Mouse (Mus musculus): ENCODE results near the gene Tigd4.

- no peak for TF ChIP-seq CTCF (IDR thresholded peaks at IDR 0.05; ENCODE audit: low read depth, low read length)
- TF ChIP-seq EP300 (IDR thresholded peaks at IDR 0.05; ENCODE audit: insufficient read depth, low read depth, low read length): no peak
Observed at GRCm38 (mm10) chr3:84563415-84563814, 30.0 kb upstream of the Tigd4 start.

Data from ES-Bruce4 (cell line).